Mouse (Mus musculus): ENCODE measurements around the gene Prkcg.

Prkcg gene

DNA sequence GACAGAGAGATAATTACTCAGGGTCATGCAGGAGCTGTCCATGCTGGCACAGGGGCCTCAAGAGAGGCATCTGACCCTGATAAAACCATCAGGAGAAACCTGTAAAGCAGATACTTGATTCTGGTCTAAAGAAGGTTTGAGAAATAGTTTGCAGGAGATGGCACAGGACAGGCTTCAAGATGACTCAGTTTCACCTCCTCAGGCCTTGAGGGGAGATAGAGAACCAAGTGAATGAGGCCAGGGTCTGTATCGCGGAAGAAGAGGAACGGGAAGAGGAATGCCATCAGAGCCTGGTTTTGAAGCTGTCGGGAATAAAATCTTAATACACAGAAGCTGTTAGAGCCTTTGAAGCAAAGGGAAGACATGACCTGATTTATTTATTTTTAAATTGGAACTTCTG lies 28.7 kb downstream of the Prkcg start:
- DNase-seq (ENCODE audit: inconsistent ontology term) = no peak

DNA sequence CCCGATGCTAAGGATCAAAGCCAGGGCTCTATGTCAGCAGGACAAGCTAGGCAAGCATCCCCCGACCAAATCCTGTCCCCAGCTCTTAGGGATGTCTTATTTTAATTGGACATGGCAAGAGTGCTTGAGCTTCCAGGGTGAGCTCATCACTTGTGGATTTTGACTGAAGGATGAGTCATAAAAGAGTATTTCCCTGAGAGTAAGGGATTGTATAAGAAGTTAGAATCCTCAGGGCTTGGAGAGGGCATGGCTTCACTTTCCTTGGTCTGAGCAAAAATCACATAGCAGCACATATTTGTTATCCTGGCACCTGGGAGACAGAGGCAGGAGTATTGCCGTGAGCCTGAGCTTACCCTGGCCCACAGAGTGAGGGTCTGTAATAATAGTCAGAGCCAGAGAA lies 31.9 kb downstream of the Prkcg start:
- DNase-seq (ENCODE audit: inconsistent ontology term) = peak; percentile 17

DNA sequence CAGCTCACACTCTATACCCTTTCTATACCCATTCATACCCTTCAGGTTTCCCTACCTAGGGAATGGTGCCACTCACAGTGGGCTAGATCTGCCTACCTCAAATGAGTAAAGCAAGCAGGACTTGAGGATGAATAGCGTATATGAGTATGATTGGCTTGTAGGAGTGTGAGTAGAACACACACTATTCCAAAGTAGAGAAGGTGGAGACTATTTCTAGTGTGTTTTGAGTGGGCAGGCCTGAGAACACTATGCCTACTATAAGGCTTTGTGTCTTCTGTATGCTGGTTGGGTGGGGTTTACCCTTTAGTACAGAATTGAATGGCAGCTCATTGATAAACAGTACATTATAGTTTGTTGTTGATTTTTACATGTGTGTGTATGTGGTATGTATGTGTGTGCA lies 34.8 kb downstream of the Prkcg start:
- DNase-seq (ENCODE audit: inconsistent ontology term) = no peak

DNA sequence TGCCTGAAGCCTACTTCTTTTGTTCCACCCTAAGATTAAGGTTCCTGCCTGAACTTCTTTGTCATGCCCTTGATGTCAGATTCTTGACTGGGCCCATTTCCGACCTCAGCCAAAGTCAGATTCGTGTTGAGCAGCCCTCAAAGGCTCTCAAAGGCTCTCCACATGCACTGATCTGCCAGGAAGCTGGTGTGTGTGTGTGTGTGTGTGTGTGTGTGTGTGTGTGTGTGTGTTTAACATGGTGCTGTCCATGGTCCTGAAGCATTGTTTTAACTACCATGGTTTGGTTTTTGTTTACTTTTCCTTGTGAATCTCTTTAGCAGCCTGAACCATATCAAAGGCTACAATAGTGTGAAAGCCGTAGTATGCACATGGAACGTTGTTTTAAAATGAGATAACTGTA lies 39.0 kb downstream of the Prkcg start:
- DNase-seq (ENCODE audit: inconsistent ontology term) = no peak

DNA sequence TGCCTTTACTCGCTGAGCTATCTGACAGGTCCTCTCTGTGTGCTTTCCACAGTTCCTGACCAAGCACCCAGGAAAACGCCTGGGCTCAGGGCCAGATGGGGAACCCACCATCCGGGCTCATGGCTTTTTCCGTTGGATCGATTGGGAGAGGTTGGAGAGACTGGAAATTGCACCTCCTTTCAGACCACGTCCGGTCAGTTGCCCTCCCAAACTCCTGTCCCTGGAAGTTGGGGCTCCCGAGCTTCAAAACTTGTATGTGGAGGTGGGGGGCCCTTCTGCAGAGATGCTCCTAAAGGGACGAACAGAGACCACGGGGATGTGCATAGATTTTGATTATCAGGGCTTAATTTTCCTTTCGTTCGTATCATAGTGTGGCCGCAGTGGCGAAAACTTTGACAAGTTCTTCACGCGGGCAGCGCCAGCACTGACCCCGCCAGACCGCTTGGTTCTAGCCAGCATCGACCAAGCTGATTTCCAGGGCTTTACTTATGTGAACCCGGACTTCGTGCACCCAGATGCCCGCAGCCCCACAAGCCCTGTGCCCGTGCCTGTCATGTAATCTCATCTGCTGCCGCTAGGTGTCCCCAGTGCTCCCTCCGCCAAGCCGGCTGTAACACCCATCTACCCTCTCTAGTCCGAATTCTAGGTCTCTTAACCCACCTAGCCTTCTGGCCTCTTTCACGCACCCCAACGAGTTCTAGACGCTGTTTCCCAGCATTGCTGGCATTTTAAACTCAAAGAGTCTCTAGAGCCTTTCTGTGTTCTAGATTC lies 41.0 kb downstream of the Prkcg start:
- peak; percentile 66 for DNase-seq (ENCODE audit: inconsistent ontology term)

DNA sequence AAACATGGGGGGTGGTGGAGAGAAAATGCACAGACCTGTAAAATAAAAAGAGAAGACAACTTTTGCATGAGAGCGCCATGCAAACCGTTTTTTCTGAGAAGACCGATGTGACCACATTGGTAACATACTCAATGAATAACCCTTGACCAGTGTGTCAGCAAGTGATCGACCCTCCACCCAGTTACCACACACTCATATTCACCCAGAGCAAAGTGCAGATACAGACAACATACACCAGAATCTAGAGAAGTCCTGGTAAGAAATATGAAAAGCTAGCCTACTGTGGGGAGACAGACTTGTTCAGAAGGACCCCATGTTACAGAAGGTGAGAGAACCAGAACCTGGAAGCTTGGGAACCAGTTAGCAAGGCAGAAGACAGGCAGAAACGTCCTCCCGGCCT lies 42.2 kb downstream of the Prkcg start:
- DNase-seq (ENCODE audit: inconsistent ontology term) = no peak

DNA sequence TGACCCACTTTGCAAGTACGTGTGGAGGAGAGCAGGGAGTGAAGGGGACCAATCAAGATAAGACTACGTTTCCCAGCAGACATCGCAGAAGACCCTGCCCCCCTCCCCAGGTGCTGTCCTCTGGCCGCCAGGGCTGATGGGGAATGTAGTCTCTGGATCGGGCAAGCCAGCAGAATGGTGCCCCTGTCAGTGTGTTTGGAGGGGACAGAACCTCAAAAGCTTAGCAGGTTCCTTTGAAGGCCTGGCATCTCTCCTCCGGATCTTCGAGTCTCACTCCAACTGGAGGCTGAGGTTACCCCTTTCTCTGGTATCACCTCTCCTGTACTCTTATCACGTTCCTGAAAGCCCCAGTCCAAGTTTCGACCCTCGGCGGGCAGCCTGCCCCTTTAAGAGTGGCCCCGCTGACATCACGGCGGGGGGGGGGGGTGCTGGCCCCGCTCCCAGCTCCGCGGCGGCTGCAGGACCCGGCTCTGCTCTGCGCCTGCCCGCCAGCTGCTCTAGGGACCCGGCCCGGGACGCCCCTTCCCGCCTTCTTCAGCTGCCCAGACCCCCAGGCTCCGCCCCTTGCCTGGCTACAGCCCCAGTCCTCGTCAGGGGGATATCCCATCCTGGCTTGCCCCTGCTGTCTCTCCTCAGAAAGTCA lies 42.7 kb downstream of the Prkcg start:
- peak; percentile 91 for DNase-seq (ENCODE audit: inconsistent ontology term)

DNA sequence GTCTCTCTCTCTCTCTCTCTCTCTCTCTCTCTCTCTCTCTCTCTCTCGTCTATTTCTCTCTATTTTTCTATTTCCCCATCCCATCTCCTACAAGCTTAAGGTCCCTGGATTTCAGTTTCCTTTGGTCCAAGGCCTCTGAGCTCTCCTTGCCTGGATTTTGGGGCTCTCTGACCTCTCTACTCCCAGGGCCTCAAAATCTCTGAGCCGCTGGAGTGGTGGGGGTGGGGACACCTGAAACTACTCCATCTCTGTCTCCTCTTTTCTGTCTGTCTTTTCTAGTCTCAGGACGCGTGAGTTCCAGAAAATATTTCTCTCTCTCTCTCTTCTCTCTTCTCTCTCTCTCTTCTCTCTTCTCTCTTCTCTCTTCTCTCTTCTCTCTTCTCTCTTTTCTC lies 43.2 kb downstream of the Prkcg start:
- no peak for DNase-seq (ENCODE audit: inconsistent ontology term)

DNA sequence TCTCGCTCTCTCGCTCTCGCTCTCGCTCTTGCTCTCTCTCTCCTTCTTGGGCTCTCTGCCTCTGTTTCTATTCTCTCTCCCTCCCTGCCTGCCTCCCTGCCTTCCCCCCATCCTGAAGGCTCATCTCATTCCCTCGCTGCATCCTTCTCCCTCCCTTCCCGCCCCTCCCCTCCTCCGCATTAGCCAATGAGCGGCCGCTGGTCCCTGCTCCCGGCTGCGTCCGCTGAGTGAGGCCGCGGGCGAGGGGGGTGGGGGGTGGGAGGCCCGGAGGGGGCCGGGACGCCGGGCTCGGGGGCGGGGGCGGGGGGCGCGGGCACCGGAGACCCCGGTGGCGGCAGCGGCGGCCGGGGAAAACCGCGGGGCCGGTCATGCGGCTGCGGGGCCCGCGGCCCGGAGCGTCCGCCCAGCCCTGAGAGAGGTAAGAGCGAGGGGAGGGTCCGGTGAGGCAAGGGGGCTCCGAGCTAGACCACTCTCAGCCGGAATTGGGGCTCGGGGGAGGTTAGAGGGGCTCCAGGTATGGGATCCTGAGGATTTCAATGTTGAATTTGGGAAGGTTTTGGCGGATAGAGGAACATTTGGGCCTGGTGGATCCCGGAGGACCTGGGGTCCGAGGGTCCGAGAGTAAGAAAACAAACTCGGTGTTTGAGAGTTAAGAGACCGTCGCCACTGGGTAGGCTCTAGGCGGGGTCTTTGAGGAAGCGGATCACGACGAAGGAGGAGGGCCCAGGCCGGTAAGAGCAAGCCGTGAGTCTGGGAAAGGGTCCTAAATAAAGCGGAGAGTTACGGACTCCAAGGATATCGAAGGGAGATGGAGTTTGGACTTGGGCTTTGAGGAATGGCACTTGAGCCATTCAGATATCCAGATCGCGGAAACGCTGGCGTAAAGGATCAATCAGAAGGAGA lies 43.9 kb downstream of the Prkcg start, which contains the start of gene Cacng7:
Cacng7 (plus strand) TSS at position 337 of the 903 bp plus-strand sequence.
- DNase-seq (ENCODE audit: inconsistent ontology term) = peak; percentile 92

DNA sequence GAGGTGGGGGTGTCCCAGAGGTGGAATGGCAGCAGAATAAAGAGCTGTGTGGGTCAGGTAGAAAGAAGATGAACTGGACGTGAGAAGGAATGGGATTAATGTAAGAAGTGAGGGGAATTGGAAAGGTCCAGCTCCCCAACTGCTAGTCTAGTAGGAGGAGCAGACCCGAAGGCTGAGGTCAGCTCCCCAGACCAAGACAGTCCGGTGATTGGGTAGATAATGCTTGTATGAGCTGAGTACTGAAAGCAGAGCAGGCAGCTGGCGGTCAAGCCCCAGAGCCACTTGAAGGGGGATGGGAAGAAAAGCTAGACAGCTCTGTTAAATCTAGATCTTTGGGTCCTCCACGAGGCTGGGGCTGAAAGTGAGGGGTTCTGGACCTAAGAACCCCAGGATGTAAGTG lies 44.6 kb downstream of the Prkcg start:
- DNase-seq (ENCODE audit: inconsistent ontology term) = no peak

DNA sequence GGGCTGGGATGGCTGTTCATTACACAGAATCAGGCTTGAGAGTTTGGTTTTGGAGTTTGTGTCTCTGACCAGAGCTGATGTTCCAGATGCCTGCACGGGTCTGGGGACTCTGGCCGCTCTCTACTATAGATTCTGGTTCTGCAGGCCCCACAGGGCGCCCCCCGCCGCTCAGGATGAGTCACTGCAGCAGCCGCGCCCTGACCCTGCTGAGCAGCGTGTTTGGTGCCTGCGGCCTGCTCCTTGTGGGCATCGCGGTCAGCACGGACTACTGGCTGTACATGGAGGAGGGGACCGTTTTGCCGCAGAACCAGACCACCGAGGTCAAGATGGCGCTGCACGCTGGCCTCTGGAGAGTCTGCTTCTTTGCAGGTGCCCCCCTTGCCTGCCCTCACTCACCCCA lies 47.4 kb downstream of the Prkcg start:
- no peak for DNase-seq (ENCODE audit: inconsistent ontology term)

DNA sequence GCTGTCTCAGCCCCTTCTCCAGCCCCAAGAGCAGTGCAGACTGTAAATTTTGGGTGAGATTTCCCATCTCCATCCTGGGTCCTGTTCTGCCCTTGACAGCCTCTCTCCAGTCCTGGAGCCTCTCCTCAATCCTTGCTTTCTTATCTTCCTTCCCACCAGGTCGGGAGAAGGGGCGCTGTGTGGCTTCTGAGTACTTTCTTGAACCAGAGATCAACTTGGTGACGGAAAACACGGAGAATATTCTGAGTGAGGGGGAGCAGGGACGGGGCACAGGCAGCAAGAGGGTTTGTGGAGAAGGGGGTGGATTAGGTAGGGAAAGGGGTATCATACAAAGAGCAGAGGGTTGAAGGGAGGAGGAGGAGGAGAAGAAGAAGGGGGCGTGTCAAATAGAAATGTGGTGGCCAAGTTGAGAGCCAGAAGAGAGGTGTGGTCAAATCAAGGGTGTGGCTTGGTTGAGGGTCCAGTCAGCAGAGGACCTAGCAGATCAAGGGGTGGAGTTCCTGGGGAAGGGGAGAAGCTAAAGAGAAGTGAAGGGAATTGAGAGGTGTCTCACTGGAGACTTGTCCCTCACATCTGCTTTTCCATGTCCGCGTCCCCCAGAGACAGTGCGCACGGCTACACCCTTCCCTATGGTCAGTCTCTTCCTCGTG lies 49.4 kb downstream of the Prkcg start:
- no peak for DNase-seq (ENCODE audit: inconsistent ontology term)

DNA sequence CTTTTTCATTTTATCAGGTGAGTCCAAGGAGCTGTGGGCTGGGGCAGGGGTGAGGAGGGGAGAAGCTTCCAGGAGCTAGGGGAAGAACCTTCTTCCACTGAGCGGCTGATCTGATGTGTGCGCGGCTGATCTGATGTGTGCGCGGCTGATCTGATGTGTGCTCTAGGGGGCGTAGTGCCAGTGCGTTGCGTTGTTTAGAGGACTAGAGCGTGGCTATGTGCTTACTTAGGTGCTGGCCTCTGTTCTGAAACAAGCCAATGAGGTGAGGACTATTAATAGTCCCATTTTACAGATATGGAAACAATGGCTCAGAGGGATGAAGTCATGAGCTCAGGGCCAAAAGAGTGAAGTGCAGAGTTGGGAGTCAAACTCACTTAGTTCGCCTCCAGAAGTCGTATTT lies 50.0 kb downstream of the Prkcg start:
- DNase-seq (ENCODE audit: inconsistent ontology term) = no peak

DNA sequence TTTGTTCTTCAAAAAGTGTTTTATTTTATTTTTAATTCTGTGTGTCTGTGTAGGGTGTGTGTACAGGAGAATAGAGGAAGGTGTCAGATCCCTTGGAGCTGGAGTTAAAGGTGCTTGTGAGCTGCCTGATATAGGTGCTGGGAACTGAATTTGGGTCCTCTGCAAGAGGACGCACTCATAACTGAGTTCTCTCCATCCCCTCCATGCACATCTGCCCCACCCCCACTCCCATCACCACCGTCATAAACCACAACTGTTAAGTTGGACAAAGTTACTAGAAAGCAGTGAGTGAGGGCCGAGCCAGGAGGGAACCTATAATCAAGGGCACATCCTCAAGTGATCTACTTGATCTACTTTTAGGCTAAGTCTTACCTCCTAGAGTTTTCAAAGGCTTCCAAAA lies 54.9 kb downstream of the Prkcg start:
- no peak for DNase-seq (ENCODE audit: inconsistent ontology term)

DNA sequence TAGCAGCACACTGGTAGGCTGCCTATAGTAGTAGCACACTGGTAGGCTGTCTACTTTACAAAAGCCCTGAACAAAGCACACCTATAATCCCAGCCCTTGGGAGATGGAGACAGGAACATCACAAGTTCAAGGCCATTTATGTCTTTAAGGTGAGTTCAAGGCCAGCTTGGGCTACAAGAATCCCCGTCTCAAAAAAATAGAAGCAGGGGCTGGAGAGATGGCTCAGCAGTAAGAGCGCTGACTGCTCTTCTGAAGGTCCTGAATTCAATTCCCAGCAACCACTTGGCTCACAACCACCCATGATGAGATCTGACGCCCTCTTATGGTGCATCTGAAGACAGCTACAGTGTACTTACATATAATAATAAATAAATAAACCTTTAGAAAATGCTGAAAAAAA lies 56.3 kb downstream of the Prkcg start:
- DNase-seq (ENCODE audit: inconsistent ontology term) = no peak

DNA sequence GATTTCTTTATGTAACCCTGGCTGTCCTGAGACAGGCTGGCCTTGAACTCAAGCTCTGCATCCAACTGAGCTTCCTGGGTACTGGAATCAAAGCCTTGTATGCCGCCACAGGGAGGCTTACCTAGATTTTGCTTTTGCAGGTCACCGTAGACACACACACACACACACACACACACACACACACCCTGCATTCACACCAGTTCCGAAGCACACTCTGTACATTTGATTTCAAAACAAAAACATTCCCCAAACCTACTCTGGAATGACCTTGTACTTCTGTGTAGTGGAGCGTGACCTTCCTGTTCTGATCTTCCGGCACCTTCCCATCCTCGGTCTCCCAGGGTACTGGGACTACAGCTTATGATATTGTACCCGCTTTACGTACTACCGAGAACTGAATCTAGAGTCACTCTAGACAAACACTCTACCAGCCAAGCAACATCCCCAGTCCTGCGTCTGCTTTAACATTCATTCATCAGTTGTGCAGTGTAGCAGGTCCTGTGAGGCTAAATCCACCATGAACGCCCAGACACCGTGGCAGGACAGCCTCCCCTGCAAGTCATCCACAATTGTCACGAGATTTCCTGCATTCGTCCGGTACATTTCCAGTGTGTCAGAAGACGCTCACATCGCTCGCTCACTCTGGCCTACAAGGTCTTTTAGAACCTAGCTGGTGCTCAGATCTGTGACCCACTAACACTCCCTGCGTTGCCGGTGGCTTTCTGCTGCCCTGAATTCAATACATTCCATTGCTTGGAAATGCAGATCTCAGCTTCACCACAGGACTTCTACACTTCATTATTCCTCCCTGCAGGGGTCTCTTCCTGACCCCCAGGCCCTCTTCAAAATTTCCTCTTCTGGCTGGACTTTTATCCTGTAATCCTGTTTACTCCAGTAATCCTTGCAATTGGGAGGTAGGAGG lies 58.6 kb downstream of the Prkcg start:
- peak; percentile 73 for DNase-seq (ENCODE audit: inconsistent ontology term)

DNA sequence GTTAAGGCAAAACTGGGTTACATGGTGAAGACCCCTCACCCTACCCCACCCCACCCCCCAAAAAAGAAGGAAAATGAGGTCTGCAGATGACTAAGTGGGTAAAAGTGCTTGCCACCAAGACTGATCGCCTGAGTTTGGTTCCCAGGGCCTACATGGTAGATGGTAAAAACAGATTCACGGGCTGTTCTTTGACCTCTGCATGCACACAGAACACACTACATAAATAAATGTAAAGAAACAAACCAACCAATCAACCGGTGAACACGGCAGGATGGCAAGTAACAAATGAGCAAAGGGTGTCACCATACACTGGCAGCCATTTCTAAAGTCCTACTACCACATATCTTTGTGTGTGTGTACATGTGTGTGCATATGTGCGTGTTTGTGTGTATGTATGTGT lies 59.3 kb downstream of the Prkcg start:
- DNase-seq (ENCODE audit: inconsistent ontology term) = peak; percentile 7

DNA sequence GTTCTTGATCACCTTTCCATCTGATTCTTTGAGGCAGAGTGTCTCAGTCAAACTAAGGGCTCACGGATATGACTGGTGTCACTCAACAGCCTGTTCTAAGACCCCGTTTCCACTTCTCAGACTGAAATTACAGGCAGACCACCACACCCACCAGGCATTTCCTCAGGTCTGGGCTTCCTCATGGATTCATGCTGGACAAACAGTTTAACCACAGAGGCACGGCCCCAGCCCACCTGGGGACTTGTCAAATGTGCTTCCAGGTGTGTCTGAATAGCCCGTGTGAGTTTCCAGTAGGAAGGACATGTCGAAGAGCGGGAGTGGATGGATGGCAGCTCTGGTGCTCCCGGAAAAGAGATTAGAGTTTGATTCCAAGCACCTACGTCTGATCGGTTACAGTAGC lies 60.8 kb downstream of the Prkcg start:
- no peak for DNase-seq (ENCODE audit: inconsistent ontology term)

DNA sequence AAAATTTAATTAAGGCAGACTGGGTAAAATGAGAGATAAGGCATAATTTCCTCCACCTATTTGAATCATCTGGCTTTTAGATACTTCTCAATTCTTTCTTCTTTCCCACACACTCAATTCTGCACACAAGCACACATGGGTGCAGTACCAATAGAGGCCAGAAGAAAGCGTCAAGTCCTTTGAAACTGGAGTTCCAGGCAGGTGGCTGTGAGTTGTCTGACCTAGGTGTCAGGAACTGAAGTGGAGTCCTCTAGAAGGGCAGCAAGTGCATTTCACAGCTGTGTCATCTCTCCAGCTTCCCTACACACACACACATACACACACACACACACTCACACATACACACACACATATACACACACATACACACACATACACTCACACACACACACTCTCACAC lies 62.6 kb downstream of the Prkcg start:
- DNase-seq (ENCODE audit: inconsistent ontology term) = no peak

DNA sequence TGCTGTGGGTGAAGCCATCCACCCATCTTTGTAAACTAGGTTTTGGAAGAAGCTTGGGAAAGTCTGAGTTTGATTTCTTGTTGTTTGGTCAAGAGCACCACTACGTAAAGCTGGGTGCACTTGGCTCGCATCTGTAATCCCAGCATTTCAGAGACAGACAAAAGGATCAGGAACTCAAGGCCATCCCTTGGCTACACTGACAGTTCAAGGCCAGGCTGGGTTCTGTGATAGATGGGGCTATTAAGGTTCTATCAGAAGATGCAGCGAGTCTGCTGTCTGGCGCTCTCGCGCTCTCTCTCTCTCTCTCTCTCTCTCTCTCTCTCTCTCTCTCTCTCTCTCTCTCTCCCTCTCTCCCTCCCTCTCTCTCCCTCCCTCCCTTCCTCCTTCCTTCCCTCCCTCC lies 65.9 kb downstream of the Prkcg start:
- DNase-seq (ENCODE audit: inconsistent ontology term) = no peak

DNA sequence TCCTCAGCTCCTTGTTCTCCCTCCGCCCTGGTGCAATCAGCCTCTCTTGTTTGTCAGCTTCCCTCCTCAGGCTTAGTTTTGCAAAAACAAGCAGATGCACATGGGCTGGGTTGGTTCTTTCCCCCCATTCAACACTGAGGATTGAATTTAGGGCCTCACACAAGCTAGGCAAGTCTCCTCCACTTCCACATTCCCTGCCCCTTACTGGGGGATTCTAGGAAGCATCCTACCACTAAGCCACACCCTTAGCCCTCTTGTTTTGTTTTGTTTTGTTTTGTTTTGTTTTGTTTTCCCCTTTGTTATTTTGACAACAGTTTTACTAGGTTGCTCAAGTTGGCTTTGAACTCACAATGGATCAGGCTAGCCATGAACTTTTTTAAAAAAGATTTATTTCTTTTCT lies 71.7 kb downstream of the Prkcg start:
- no peak for DNase-seq (ENCODE audit: inconsistent ontology term)

All from Muller cell, postnatal 12 days (primary cell).